Mouse (Mus musculus): ENCODE data around the gene Hus1. TPM values are rescaled to one million over a fixed set of nuclear protein-coding genes. Genes with fewer than 3 reads are reported as not detected.

Hus1 gene
- polyA plus RNA-seq, 1 experiment from 2014 or later = 9.2 TPM

DNA sequence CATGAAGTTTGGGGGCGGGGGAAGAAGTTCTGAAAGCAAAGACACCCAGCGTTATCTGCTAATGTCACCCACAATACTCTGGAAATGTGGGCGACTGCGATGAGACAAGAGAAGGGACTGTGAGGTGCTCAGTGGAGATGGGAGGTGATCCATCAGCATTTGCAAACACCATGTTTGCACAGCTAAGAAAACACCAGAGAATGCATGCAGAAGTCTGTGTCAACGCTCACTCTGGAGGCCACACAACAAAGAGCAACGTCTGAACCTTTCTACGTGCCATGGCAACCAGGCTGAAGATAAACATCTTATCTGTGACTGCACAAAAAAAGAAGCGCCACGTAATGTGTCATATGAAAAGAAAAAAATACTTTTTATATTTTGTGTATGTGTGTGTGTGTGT, 40.5 kb downstream of the Hus1 start:
- Histone ChIP-seq H3K9me3 (no peaks in the 10 kb centered on the region), H3K27me3 (replicated peaks) (no peaks in the 10 kb centered on the region), H3K36me3 (replicated peaks) (no peaks in the 10 kb centered on the region), H3K4me2 (no peak overlapping the region), H3K4me3 (no peak overlapping the region), H3K9ac (no peak overlapping the region), H3K4me1 (no peaks in the 10 kb centered on the region), H3K27ac (no peak overlapping the region)
- 73% methylated on average over 9 of the region's 9 CpGs for WGBS
- no peak for ATAC-seq (replicated peaks)

DNA sequence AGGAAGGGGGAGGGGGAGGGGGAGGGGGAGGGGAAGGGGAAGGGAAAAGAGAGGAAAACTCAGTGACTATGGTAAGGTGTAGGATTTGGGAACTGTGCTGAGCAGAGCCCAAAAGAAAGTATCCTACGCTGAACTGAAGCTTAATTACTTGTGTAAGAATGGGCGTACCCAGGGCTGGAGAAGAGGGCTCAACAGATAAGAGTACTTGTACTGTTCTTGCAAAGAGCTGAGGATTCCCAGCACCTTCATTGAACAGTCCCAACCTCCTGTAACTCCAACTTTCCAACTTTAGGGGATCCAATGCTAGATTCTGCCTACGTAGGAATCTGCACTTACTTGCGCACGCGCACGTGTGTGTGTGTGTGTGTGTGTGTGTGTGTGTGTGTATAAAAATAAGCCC, 42.9 kb downstream of the Hus1 start:
- whole genome bisulfite sequencing = 96% methylated on average over 7 of the region's 7 CpGs
- Histone ChIP-seq H3K27ac (no peak overlapping the region), H3K4me2 (no peak overlapping the region), H3K9me3 (no peaks in the 10 kb centered on the region), H3K4me1 (no peaks in the 10 kb centered on the region), H3K4me3 (no peak overlapping the region), H3K27me3 (replicated peaks) (no peaks in the 10 kb centered on the region), H3K36me3 (replicated peaks) (no peaks in the 10 kb centered on the region), H3K9ac (no peak overlapping the region)
- no peak for ATAC-seq (replicated peaks)

DNA sequence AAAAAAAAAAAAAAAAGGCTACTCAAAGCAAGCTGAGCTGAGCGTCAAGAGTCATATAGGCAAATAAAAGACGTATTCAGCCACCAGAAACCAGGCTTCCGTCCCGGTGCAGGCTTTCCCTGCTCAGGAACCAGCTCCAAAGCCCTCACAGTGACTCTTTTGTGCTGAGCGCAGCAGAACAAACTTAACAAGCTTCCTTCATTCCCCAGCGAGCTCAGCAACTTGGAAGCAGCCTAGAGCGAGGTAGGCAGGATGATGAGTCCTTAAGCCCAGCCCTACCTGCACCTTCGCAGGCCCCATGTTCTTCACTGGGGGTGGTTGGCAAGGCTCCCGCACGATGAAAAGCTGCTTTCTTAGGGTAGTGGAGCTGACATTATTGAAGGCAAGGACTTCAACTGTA, 52.4 kb downstream of the Hus1 start:
- H3K27me3 ChIP-seq (replicated peaks) = no peaks in the 10 kb centered on the region
- no peaks in the 10 kb centered on the region for H3K4me1 ChIP-seq
- 68% methylated on average over 10 of the region's 10 CpGs for whole genome bisulfite sequencing
- H3K9me3 ChIP-seq = no peaks in the 10 kb centered on the region
- no peak overlapping the region for H3K4me3 ChIP-seq
- no peaks in the 10 kb centered on the region for H3K36me3 ChIP-seq (replicated peaks)
- H3K9ac ChIP-seq = no peak overlapping the region
- no peak overlapping the region for H3K27ac ChIP-seq
- no peak overlapping the region for H3K4me2 ChIP-seq
- no peak for ATAC-seq (replicated peaks)

DNA sequence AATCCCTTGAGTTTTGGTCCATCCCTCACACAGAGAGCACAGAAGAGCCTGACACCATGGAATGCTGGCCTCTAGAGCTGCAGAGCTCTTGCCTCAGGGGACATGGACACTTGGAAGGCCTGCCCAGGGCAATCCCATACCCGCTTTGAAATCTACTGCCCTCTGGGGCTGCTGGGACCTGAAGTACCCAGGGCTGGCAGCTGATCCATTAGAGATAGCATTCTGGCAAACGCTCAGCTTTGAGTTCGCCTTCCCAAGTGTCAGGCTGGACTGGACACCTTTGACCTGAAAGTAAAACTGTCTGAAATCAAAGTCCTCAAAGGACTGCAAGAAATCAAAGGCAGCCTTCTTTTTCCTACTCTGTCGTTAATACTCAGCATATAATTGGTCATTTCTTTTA, 52.9 kb downstream of the Hus1 start:
- H3K27ac ChIP-seq = no peak overlapping the region
- H3K4me1 ChIP-seq = no peaks in the 10 kb centered on the region
- no peaks in the 10 kb centered on the region for H3K36me3 ChIP-seq (replicated peaks)
- peak; percentile 51; the same call in 1 of the 2 replicates for ATAC-seq (replicated peaks)
- no peak overlapping the region for H3K9ac ChIP-seq
- H3K4me2 ChIP-seq = no peak overlapping the region
- 63% methylated on average over 4 of the region's 4 CpGs for WGBS
- no peaks in the 10 kb centered on the region for H3K27me3 ChIP-seq (replicated peaks)
- no peak overlapping the region for H3K4me3 ChIP-seq
- H3K9me3 ChIP-seq = no peaks in the 10 kb centered on the region

DNA sequence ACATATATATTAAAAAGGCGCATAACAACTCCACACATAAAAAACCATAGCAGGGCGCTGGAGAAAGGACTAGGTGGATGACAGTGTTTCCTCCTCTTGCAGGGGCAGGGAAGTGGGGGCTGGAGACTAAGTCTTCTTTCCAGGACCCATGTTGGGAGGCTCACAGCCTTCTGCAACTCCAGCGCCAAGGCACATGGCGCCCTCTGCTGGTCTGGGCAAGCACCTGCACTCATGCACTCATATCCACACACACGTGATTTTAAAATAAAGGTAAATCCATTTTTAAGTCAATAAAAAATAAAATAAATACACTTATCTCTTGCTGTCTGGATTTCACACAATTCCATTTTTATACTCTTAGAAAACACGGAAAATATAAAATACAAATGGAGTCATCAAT, 54.0 kb downstream of the Hus1 start:
- no peak overlapping the region for H3K27ac ChIP-seq
- no peak for ATAC-seq (replicated peaks)
- no peaks in the 10 kb centered on the region for H3K4me1 ChIP-seq
- H3K36me3 ChIP-seq (replicated peaks) = no peaks in the 10 kb centered on the region
- H3K9me3 ChIP-seq = no peaks in the 10 kb centered on the region
- H3K27me3 ChIP-seq (replicated peaks) = no peaks in the 10 kb centered on the region
- H3K4me3 ChIP-seq = no peak overlapping the region
- WGBS = 66% methylated on average over 6 of the region's 6 CpGs
- H3K9ac ChIP-seq = no peak overlapping the region
- no peak overlapping the region for H3K4me2 ChIP-seq

DNA sequence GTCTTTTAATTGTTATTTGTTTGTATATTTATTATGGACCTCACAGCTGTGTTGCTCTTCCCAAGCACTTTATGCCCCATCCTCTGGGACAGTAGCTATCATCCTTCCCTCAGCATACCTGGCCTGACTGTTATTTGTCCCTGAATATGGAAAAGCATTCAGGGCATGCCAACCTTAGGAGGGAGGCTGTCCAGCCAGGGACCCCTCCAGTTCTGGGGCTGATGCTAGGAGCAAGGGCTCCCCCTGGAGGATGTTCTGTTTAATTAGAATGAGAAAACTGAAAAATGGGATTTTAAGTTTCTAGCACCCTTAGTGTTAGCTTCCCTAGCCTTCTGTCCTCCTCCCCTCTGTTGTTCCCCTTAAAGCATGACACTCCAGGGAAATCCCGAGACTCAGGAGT, 55.3 kb downstream of the Hus1 start:
- H3K27me3 ChIP-seq (replicated peaks) = no peaks in the 10 kb centered on the region
- no peak overlapping the region for H3K9ac ChIP-seq
- no peak overlapping the region for H3K27ac ChIP-seq
- H3K9me3 ChIP-seq = no peaks in the 10 kb centered on the region
- peak; percentile 80 for ATAC-seq (replicated peaks)
- H3K4me3 ChIP-seq = no peak overlapping the region
- no peaks in the 10 kb centered on the region for H3K4me1 ChIP-seq
- H3K4me2 ChIP-seq = no peak overlapping the region
- WGBS = 7% methylated on average over 1 of the region's 1 CpGs
- H3K36me3 ChIP-seq (replicated peaks) = no peaks in the 10 kb centered on the region

DNA sequence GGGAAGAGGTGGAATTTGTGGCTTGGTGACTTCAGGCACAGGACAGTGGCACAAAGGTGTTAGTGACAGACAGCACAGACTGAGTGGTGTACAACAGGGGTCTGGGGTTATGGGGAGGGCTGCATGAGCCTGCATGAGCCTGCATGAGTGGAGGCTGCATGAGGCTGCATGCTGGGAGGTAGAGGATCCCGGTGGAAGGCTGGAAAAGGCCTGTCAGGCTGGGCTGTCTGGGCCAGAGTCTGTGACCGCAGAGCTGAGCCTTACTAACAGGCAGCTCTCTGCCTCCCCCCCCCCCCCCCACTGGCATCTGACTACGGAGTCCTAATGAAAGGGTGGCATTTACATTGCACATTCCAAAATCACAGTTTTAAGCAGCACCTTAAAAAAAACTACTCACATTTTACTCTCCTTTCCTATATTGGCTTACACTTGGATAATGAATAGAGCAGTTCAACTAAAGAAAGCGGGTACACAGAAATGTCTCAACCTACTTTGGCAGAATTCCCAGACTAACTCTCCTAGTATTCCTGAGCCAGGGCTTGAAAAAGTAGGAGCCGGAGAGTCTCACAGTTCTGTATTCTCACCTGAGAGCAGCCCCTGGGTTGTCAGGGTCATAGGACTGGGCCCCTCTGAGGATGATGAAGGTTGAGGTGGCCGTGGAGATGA, 61.1 kb downstream of the Hus1 start:
- ATAC-seq (replicated peaks) = peak; percentile 53; the same call in 1 of the 2 replicates
- WGBS = 66% methylated on average over 6 of the region's 6 CpGs

DNA sequence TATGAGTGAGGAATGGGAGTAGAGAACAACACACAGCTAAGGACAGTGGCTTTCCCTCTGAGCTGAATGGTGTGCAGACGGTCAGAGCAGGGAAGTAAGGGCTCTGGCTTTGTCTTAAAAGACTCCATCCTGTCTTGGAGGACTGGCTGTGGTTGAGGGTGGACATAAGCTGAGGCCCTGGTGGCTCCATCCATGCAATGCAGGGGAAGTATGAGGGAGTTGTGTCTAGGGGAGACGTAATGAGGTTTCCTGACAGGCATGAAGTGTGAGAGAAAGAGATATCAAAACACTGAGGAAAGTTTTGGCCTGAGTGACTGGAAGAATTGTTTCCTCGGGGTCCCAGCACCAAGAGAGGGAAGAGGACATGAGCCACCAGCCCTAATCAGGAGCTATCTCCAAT, 62.1 kb downstream of the Hus1 start:
- H3K27me3 ChIP-seq (replicated peaks) = no peaks in the 10 kb centered on the region
- ATAC-seq (replicated peaks) = no peak
- no peak overlapping the region for H3K9ac ChIP-seq
- H3K36me3 ChIP-seq (replicated peaks) = no peaks in the 10 kb centered on the region
- 68% methylated on average over 3 of the region's 3 CpGs for WGBS
- no peak overlapping the region for H3K4me3 ChIP-seq
- H3K27ac ChIP-seq = no peak overlapping the region
- no peaks in the 10 kb centered on the region for H3K9me3 ChIP-seq
- no peaks in the 10 kb centered on the region for H3K4me1 ChIP-seq
- H3K4me2 ChIP-seq = no peak overlapping the region

More for the DNA sequence above, 61.1 kb downstream of the Hus1 start:
- Histone ChIP-seq H3K27ac (no peak overlapping the region), H3K9me3 (no peaks in the 10 kb centered on the region), H3K4me2 (no peak overlapping the region), H3K4me1 (no peaks in the 10 kb centered on the region), H3K9ac (no peak overlapping the region), H3K4me3 (no peak overlapping the region), H3K36me3 (replicated peaks) (no peaks in the 10 kb centered on the region), H3K27me3 (replicated peaks) (no peaks in the 10 kb centered on the region)

DNA sequence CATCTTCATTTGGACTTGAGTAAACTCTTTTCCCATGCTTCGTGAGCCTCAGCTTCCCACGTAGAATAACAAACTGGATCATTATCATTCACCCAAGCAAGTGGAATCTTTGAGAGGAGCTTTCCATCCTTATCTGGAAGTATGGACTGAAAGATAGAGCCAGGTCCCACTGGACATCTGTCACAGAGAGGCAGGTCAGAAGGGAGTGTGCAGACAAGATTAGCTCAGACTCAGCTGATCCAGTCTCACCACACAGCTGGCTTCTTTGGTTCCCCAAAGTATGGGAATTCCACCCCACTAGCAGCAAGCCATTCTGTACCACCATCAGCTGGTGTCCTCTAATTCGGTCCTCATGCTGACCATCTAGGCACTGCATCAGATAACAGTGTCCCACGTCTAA, 66.9 kb downstream of the Hus1 start:
- no peaks in the 10 kb centered on the region for H3K9me3 ChIP-seq
- ATAC-seq (replicated peaks) = no peak
- H3K4me3 ChIP-seq = no peak overlapping the region
- no peaks in the 10 kb centered on the region for H3K4me1 ChIP-seq
- no peak overlapping the region for H3K27ac ChIP-seq
- no peak overlapping the region for H3K9ac ChIP-seq
- H3K27me3 ChIP-seq (replicated peaks) = no peaks in the 10 kb centered on the region
- 80% methylated on average over 4 of the region's 4 CpGs for WGBS
- no peaks in the 10 kb centered on the region for H3K36me3 ChIP-seq (replicated peaks)
- no peak overlapping the region for H3K4me2 ChIP-seq

Other genes with a start within 250 kb of the Hus1 start
- gene Pkd1l1, start 37.9 kb downstream of the Hus1 start, polyA plus RNA-seq (2015; fragmentation: Nextera tagmentation; extraction: Ambion mirVana) = 0.27 and 0.28 TPM in 2 replicates
- 1.6 and 2.1 TPM in 2 replicates for gene Gm11992, start 37.4 kb upstream of the Hus1 start, polyA plus RNA-seq (2015; fragmentation: Nextera tagmentation; extraction: Ambion mirVana)
- gene Sun3, start 37.8 kb upstream of the Hus1 start, polyA plus RNA-seq (2015; fragmentation: Nextera tagmentation; extraction: Ambion mirVana) = 0.14 TPM in 1 of 2 replicates, not detected in the other
- 1.3 and 2.0 TPM in 2 replicates for gene Upp1, start 106.9 kb upstream of the Hus1 start, polyA plus RNA-seq (2015; fragmentation: Nextera tagmentation; extraction: Ambion mirVana)
- gene Abca13, start 180.8 kb upstream of the Hus1 start, polyA plus RNA-seq (2015; fragmentation: Nextera tagmentation; extraction: Ambion mirVana) = 0.03 and 0.05 TPM in 2 replicates